22 mouse cellular contexts compared by ENCODE assay signal in the genomic region with DNA sequence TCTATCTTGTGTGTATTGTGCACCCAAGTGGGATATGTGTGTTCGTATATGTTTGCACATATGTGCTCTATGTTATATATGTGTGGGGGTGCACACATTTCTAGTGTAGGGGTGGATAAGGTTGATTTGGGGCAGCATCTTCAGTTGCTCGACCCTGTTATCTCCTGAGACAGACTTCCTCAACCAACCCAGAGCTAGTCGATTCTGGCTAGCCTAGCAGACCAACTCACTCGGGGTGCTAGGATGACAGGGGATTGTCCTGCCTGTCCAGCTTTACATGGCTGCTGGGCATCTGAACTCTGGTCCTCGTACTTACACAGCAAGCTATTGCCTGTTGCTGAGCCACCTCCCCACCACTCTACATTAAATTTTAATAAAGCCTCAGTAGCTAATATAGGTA. TPM values are rescaled to one million over a fixed set of nuclear protein-coding genes. Genes with fewer than 3 reads are reported as not detected.
DNase-seq lines count a peak whose midpoint lies in the region; ATAC-seq and TF ChIP-seq lines count a peak whose summit lies in the region.
"Had no signal": no experiment of that assay in that cellular context is flagged by ENCODE, and none has a peak within 500 bp of the region (broad histone marks: within the 10 kb centered on the region; RNA-seq: fewer than 3 reads in every experiment).

No protein-coding gene starts in this region.

- peak; percentile 94 to 97 for TF ChIP-seq EP300 in MEL (IDR thresholded peaks at IDR 0.05; ENCODE audit: low read depth in 1 of 2, low read length in 2 of 2)
- TF ChIP-seq EP300 in liver, embryonic 14.5 days (IDR thresholded peaks at IDR 0.05; ENCODE audit: low read depth): peak; percentile 63; the same call in 1 of the 2 replicates

- DNase-seq in 416B (ENCODE audit: low read depth) (peak; percentile 47), MEL (ENCODE audit: low read depth, low spot score) (peak; percentile 91)
- no peak for DNase-seq in liver, embryonic 14.5 days (ENCODE audit: low read depth in 3 of 3, low spot score in 3 of 3)
- no peak for DNase-seq in right cerebral cortex, postnatal 25 days
- no peak for DNase-seq in lung, adult 2 months
- DNase-seq in cerebellum, adult 2 months: no peak
- DNase-seq in adrenal gland, postnatal 14 days: no peak
- DNase-seq: adrenal gland, postnatal 25 days; cerebellum, adult 9-11 months; gastrocnemius, postnatal 10 days; layer of hippocampus, postnatal 36 days; midbrain, embryonic 14.5 days; spleen, adult 18-20 months had no signal

- TF ChIP-seq POLR2A in MEL (IDR thresholded peaks at IDR 0.05; ENCODE audit: control insufficient read depth in 1 of 2, insufficient read depth in 1 of 2, low read depth in 1 of 2, low read length in 2 of 2, poor library complexity in 1 of 2): peak in 1 of 2 experiments; percentile 68; a peak in 2 of 4 replicates
- TF ChIP-seq POLR2A in lung, adult 2 months (IDR thresholded peaks at IDR 0.05; ENCODE audit: borderline replicate concordance, extremely low read depth, low read depth, low read length): no peak
- TF ChIP-seq POLR2A in cerebellum, adult 2 months (IDR thresholded peaks at IDR 0.05; ENCODE audit: borderline replicate concordance, insufficient read depth, low read length): no peak

- peak; percentile 80 for ATAC-seq in liver, embryonic 14.5 days (ENCODE audit: insufficient read depth)
- ATAC-seq: activated CD4-positive, CD25-positive, alpha-beta regulatory T cell, adult 4 months; hindbrain, postnatal 0 days; intestine, postnatal 0 days had no signal

- H3K79me2 ChIP-seq in MEL (ENCODE audit: control insufficient read depth, insufficient read depth, low read length, poor library complexity): peaks cover 65% of the 10 kb centered on the region

- TF ChIP-seq CTCF in MEL (IDR thresholded peaks at IDR 0.05 in 2 of 3, conservative IDR thresholded peaks at IDR 0.05 in 1 of 3; ENCODE audit: control insufficient read depth in 1 of 3, insufficient read depth in 1 of 3, low read depth in 2 of 3, low read length in 3 of 3, poor library complexity in 1 of 3, severe bottlenecking in 1 of 3): no peak
- TF ChIP-seq CTCF in liver, embryonic 14.5 days (IDR thresholded peaks at IDR 0.05; ENCODE audit: low read depth): no peak
- no peak for TF ChIP-seq CTCF in lung, adult 2 months (IDR thresholded peaks at IDR 0.05; ENCODE audit: insufficient read depth, low read length)
- TF ChIP-seq CTCF in cerebellum, adult 2 months (IDR thresholded peaks at IDR 0.05; ENCODE audit: borderline replicate concordance, insufficient read depth, low read depth, low read length): no peak

- H3K27ac ChIP-seq in MEL (ENCODE audit: control insufficient read depth, low read depth, low read length): peak overlapping the region; percentile 98
- H3K27ac ChIP-seq in liver, embryonic 14.5 days: no peak overlapping the region
- no peak overlapping the region for H3K27ac ChIP-seq in cerebellum, adult 2 months (ENCODE audit: insufficient read depth, low read length)
- H3K27ac ChIP-seq: embryonic facial prominence, embryonic 12.5 days; hindbrain, postnatal 0 days; kidney, postnatal 0 days; layer of hippocampus, adult 2 months; limb, embryonic 13.5 days; neural tube, embryonic 13.5 days had no signal

- no peaks in the 10 kb centered on the region for H3K27me3 ChIP-seq in MEL (ENCODE audit: control insufficient read depth in 1 of 2, insufficient read depth in 2 of 2, low read length in 2 of 2)
- no peaks in the 10 kb centered on the region for H3K27me3 ChIP-seq in erythroblast, embryonic 14.5 days (ENCODE audit: control insufficient read depth)
- H3K27me3 ChIP-seq in liver, embryonic 14.5 days (ENCODE audit: control insufficient read depth, insufficient read depth, low read length): no peaks in the 10 kb centered on the region
- no peaks in the 10 kb centered on the region for H3K27me3 ChIP-seq in cerebellum, adult 2 months (ENCODE audit: control insufficient read depth, insufficient read depth, low read length)
- H3K27me3 ChIP-seq: embryonic facial prominence, embryonic 12.5 days; limb, embryonic 13.5 days; neural tube, embryonic 13.5 days had no signal

- peaks cover 49 to 57% of the 10 kb centered on the region in 2 experiments for H3K4me1 ChIP-seq in MEL (ENCODE audit: control insufficient read depth in 1 of 2, insufficient read depth in 2 of 2, low read length in 2 of 2)
- peaks cover 38% of the 10 kb centered on the region for H3K4me1 ChIP-seq in erythroblast, embryonic 14.5 days (ENCODE audit: control insufficient read depth)
- peaks cover 15 to 31% of the 10 kb centered on the region in 2 experiments for H3K4me1 ChIP-seq in liver, embryonic 14.5 days (replicated peaks; ENCODE audit: control insufficient read depth in 2 of 2, insufficient read depth in 2 of 2, low read length in 1 of 2)
- peaks cover 2% of the 10 kb centered on the region for H3K4me1 ChIP-seq in lung, adult 2 months (ENCODE audit: control insufficient read depth, insufficient read depth, low read length)
- H3K4me1 ChIP-seq in cerebellum, adult 2 months (ENCODE audit: control insufficient read depth, insufficient read depth, low read length): no peaks in the 10 kb centered on the region
- H3K4me1 ChIP-seq: embryonic facial prominence, embryonic 12.5 days; limb, embryonic 13.5 days had no signal

- H3K9me3 ChIP-seq in MEL (replicated peaks; ENCODE audit: insufficient read depth, low read length): no peaks in the 10 kb centered on the region
- H3K9me3 ChIP-seq in erythroblast, embryonic 14.5 days (ENCODE audit: control insufficient read depth, low read length): no peaks in the 10 kb centered on the region
- no peaks in the 10 kb centered on the region for H3K9me3 ChIP-seq in liver, embryonic 14.5 days (ENCODE audit: control insufficient read depth, low read length)
- H3K9me3 ChIP-seq: embryonic facial prominence, embryonic 12.5 days; limb, embryonic 13.5 days; neural tube, embryonic 13.5 days had no signal

- H3K4me3 ChIP-seq in MEL (ENCODE audit: control insufficient read depth in 1 of 2, insufficient read depth in 1 of 2, low read depth in 2 of 2, low read length in 2 of 2): no peak overlapping the region; a peak in 1 of 4 replicates
- H3K4me3 ChIP-seq in erythroblast, embryonic 14.5 days (replicated peaks): peak overlapping the region; percentile 40
- H3K4me3 ChIP-seq in liver, embryonic 14.5 days (ENCODE audit: insufficient read depth in 1 of 2, low read depth in 2 of 2, low read length in 2 of 2): no peak overlapping the region; a peak in 1 of 4 replicates
- no peak overlapping the region for H3K4me3 ChIP-seq in lung, adult 2 months (replicated peaks; ENCODE audit: extremely low read depth, low read depth, low read length)
- no peak overlapping the region for H3K4me3 ChIP-seq in cerebellum, adult 2 months (replicated peaks; ENCODE audit: insufficient read depth, low read depth, low read length)
- H3K4me3 ChIP-seq: embryonic facial prominence, embryonic 12.5 days; layer of hippocampus, adult 2 months; limb, embryonic 13.5 days; neural tube, embryonic 13.5 days had no signal

- 11% methylated on average over 5 of the region's 5 CpGs for WGBS in liver, embryonic 14.5 days (ENCODE audit: insufficient replicate concordance)
- 67% methylated on average over 5 of the region's 5 CpGs for WGBS in lung, adult 2 months
- WGBS in cerebellum, adult 2 months: 87% methylated on average over 5 of the region's 5 CpGs

- peak overlapping the region; percentile 49 for H3K9ac ChIP-seq in MEL (ENCODE audit: control insufficient read depth, low read depth, low read length, poor library complexity, severe bottlenecking)
- no peak overlapping the region; the same call in 1 of the 2 replicates for H3K9ac ChIP-seq in liver, embryonic 14.5 days (replicated peaks)
- H3K9ac ChIP-seq: embryonic facial prominence, embryonic 12.5 days; limb, embryonic 13.5 days; neural tube, embryonic 13.5 days had no signal

- TF ChIP-seq RAD21 in MEL (IDR thresholded peaks at IDR 0.05; ENCODE audit: low read depth, low read length): no peak

- peaks cover 28 to 85% of the 10 kb centered on the region in 2 experiments for H3K36me3 ChIP-seq in MEL (ENCODE audit: control insufficient read depth in 1 of 2, insufficient read depth in 2 of 2, low read length in 2 of 2)
- no peaks in the 10 kb centered on the region for H3K36me3 ChIP-seq in erythroblast, embryonic 14.5 days (ENCODE audit: control insufficient read depth)
- no peaks in the 10 kb centered on the region for H3K36me3 ChIP-seq in liver, embryonic 14.5 days (replicated peaks; ENCODE audit: control insufficient read depth, insufficient read depth, low read depth)
- H3K36me3 ChIP-seq: embryonic facial prominence, embryonic 12.5 days; limb, embryonic 13.5 days; neural tube, embryonic 13.5 days had no signal

- H3K4me2 ChIP-seq in liver, embryonic 14.5 days (ENCODE audit: low read depth): peak overlapping the region; percentile 51
- H3K4me2 ChIP-seq: embryonic facial prominence, embryonic 12.5 days; limb, embryonic 13.5 days; neural tube, embryonic 13.5 days had no signal

TF ChIP-seq in MEL, 35 proteins besides CTCF, POLR2A, EP300 and RAD21 (continues in another document):
- no peak for TF ChIP-seq ZMIZ1 (IDR thresholded peaks at IDR 0.05; ENCODE audit: low read depth, low read length)
- peak; percentile 61 for TF ChIP-seq RCOR1 (IDR thresholded peaks at IDR 0.05; ENCODE audit: low read depth, low read length)
- peak; percentile 94 for TF ChIP-seq MYB (IDR thresholded peaks at IDR 0.05; ENCODE audit: low read depth, low read length)
- TF ChIP-seq CHD1 (IDR thresholded peaks at IDR 0.05; ENCODE audit: low read depth, low read length): no peak
- peak; percentile 60; the same call in 1 of the 2 replicates for TF ChIP-seq HCFC1 (IDR thresholded peaks at IDR 0.05; ENCODE audit: low read depth, low read length)
- no peak for TF ChIP-seq ELF1 (IDR thresholded peaks at IDR 0.05; ENCODE audit: low read depth, low read length)
- 0 out of 2 replicates have a peak, but pooled peaks have one; percentile 69 for TF ChIP-seq UBTF (IDR thresholded peaks at IDR 0.05; ENCODE audit: borderline replicate concordance, insufficient read depth, low read depth, low read length)
- TF ChIP-seq TCF12 (IDR thresholded peaks at IDR 0.05; ENCODE audit: low read depth, low read length): peak; percentile 92
- peak; percentile 81; the same call in 1 of the 2 replicates for TF ChIP-seq POLR2AphosphoS5 (IDR thresholded peaks at IDR 0.05; ENCODE audit: borderline replicate concordance, low read depth, low read length)
- TF ChIP-seq GATA1 (IDR thresholded peaks at IDR 0.05; ENCODE audit: low read depth, low read length): peak; percentile 93

RNA-seq across cellular contexts. Expression of gene Cdk6, which starts 13.0 kb away (rescaled TPM):
- total RNA-seq in MEL (2012; rRNA removed): 195 and 197 TPM in 2 replicates
- 100 to 1,000 TPM in 1 of 2 experiments, 10 to 100 TPM in 1; 79.0 to 318 TPM for polyA plus RNA-seq in MEL (2012; ENCODE audit: insufficient read depth in 1 of 2, insufficient read length in 2 of 2, low read depth in 1 of 2, low replicate concordance in 2 of 2, missing spikeins in 1 of 2)
- polyA plus RNA-seq in erythroblast, embryonic 14.5 days (2012): 0.03 and 0.21 TPM in 2 replicates
- 5.7 and 8.6 TPM in 2 replicates for polyA plus RNA-seq in liver, embryonic 14.5 days (2012; rRNA removed)
- 13.9 and 15.5 TPM in 2 replicates for polyA plus RNA-seq in liver, embryonic 14.5 days (2014; fragmentation: Nextera tagmentation; extraction: Ambion mirVana)
- polyA plus RNA-seq in lung, adult 2 months (2012; rRNA removed): 13.4 and 15.7 TPM in 2 replicates
- polyA plus RNA-seq in cerebellum, adult 2 months (2012; rRNA removed): 0.39 and 0.51 TPM in 2 replicates
- 23.4 and 28.0 TPM in 2 replicates for total RNA-seq in adrenal gland, postnatal 14 days (2021)

Comparison
In these comparisons a context has a peak if more than half of its experiments do, and no peak if none do; other contexts are left out.
1. DNase-seq: peak in 416B (single experiment) and MEL (single experiment); none in liver, embryonic 14.5 days (0 of 3), right cerebral cortex, postnatal 25 days (single experiment), lung, adult 2 months (single experiment), cerebellum, adult 2 months (0 of 2) and adrenal gland, postnatal 14 days (single experiment).